Mouse (Mus musculus): Measurements from ENCODE around the gene Slc25a16. TPM values are rescaled to one million over a fixed set of nuclear protein-coding genes. Genes with fewer than 3 reads are reported as not detected.
A peak's percentile ranks its signal among the peaks of the same experiment; 100 is the strongest.

Slc25a16 gene
- total and polyA plus RNA-seq, 3 experiments: 8.3 to 12.1 TPM; not detected in 1

- Histone ChIP-seq H3K27me3 (ENCODE audit: control insufficient read depth in 1 of 2, insufficient read depth in 2 of 2, low read length in 2 of 2) (no peaks in the 10 kb centered on the region; a peak in 1 of 4 replicates), H3K4me1 (ENCODE audit: control insufficient read depth in 1 of 2, insufficient read depth in 2 of 2, low read length in 2 of 2) (no peaks in the 10 kb centered on the region), H3K27ac (ENCODE audit: control insufficient read depth, low read depth, low read length) (no peak overlapping the region), H3K9ac (ENCODE audit: control insufficient read depth, low read depth, low read length, poor library complexity, severe bottlenecking) (no peak overlapping the region), H3K36me3 (ENCODE audit: control insufficient read depth in 1 of 2, insufficient read depth in 2 of 2, low read length in 2 of 2) (no peaks in the 10 kb centered on the region), H3K4me3 (ENCODE audit: control insufficient read depth in 1 of 2, insufficient read depth in 1 of 2, low read depth in 2 of 2, low read length in 2 of 2) (no peak overlapping the region), H3K9me3 (replicated peaks; ENCODE audit: insufficient read depth, low read length) (no peaks in the 10 kb centered on the region), H3K79me2 (ENCODE audit: control insufficient read depth, insufficient read depth, low read length, poor library complexity) (no peaks in the 10 kb centered on the region)
- TF ChIP-seq GATA1 (IDR thresholded peaks at IDR 0.05; ENCODE audit: low read depth, low read length) (no peak), KAT2A (conservative IDR thresholded peaks at IDR 0.05; ENCODE audit: low read depth, low read length) (no peak), EP300 (IDR thresholded peaks at IDR 0.05; ENCODE audit: low read depth in 1 of 2, low read length in 2 of 2) (no peak), UBTF (IDR thresholded peaks at IDR 0.05; ENCODE audit: borderline replicate concordance, insufficient read depth, low read depth, low read length) (no peak), ZMIZ1 (IDR thresholded peaks at IDR 0.05; ENCODE audit: low read depth, low read length) (no peak), MYB (IDR thresholded peaks at IDR 0.05; ENCODE audit: low read depth, low read length) (no peak), ETS1 (IDR thresholded peaks at IDR 0.05; ENCODE audit: low read depth, low read length) (no peak), NRF1 (IDR thresholded peaks at IDR 0.05; ENCODE audit: insufficient read depth, low read depth, low read length, poor library complexity, severe bottlenecking) (no peak), CTCF (IDR thresholded peaks at IDR 0.05 in 2 of 3, conservative IDR thresholded peaks at IDR 0.05 in 1 of 3; ENCODE audit: control insufficient read depth in 1 of 3, insufficient read depth in 1 of 3, low read depth in 2 of 3, low read length in 3 of 3, poor library complexity in 1 of 3, severe bottlenecking in 1 of 3) (no peak), ZKSCAN1 (IDR thresholded peaks at IDR 0.05; ENCODE audit: low read depth, low read length) (no peak), BHLHE40 (IDR thresholded peaks at IDR 0.05; ENCODE audit: borderline replicate concordance, low read depth, low read length) (no peak), E2F4 (IDR thresholded peaks at IDR 0.05; ENCODE audit: borderline replicate concordance, low read depth, low read length) (no peak), HCFC1 (IDR thresholded peaks at IDR 0.05; ENCODE audit: low read depth, low read length) (no peak), SIN3A (IDR thresholded peaks at IDR 0.05; ENCODE audit: low read length) (no peak), RAD21 (IDR thresholded peaks at IDR 0.05; ENCODE audit: low read depth, low read length) (no peak), MAZ (IDR thresholded peaks at IDR 0.05; ENCODE audit: low read depth, low read length) (no peak), MYC (IDR thresholded peaks at IDR 0.05; ENCODE audit: low read depth, low read length) (no peak), USF1 (IDR thresholded peaks at IDR 0.05; ENCODE audit: low read depth, low read length) (no peak), TAL1 (IDR thresholded peaks at IDR 0.05; ENCODE audit: low read length) (no peak), POLR2A (IDR thresholded peaks at IDR 0.05; ENCODE audit: control insufficient read depth in 1 of 2, insufficient read depth in 1 of 2, low read depth in 1 of 2, low read length in 2 of 2, poor library complexity in 1 of 2) (no peak)
- DNase-seq (ENCODE audit: low read depth, low spot score): no peak
Observed at GRCm38 (mm10) chr10:62911120-62911519, 9.3 kb upstream of the Slc25a16 start.

- Histone ChIP-seq H3K9me3 (replicated peaks; ENCODE audit: insufficient read depth, low read length) (no peaks in the 10 kb centered on the region), H3K4me1 (ENCODE audit: control insufficient read depth in 1 of 2, insufficient read depth in 2 of 2, low read length in 2 of 2) (peaks cover 0 to 11% of the 10 kb centered on the region in 2 experiments; a peak in 3 of 4 replicates), H3K27me3 (ENCODE audit: control insufficient read depth in 1 of 2, insufficient read depth in 2 of 2, low read length in 2 of 2) (no peaks in the 10 kb centered on the region), H3K4me3 (ENCODE audit: control insufficient read depth in 1 of 2, insufficient read depth in 1 of 2, low read depth in 2 of 2, low read length in 2 of 2) (no peak overlapping the region), H3K9ac (ENCODE audit: control insufficient read depth, low read depth, low read length, poor library complexity, severe bottlenecking) (no peak overlapping the region), H3K36me3 (ENCODE audit: control insufficient read depth in 1 of 2, insufficient read depth in 2 of 2, low read length in 2 of 2) (peaks cover 0 to 5% of the 10 kb centered on the region in 2 experiments; a peak in 1 of 4 replicates), H3K79me2 (ENCODE audit: control insufficient read depth, insufficient read depth, low read length, poor library complexity) (peaks cover 7% of the 10 kb centered on the region), H3K27ac (ENCODE audit: control insufficient read depth, low read depth, low read length) (no peak overlapping the region)
- TF ChIP-seq POLR2A (IDR thresholded peaks at IDR 0.05; ENCODE audit: control insufficient read depth in 1 of 2, insufficient read depth in 1 of 2, low read depth in 1 of 2, low read length in 2 of 2, poor library complexity in 1 of 2) (no peak), ZNF384 (IDR thresholded peaks at IDR 0.05; ENCODE audit: low read depth, low read length) (peak; percentile 50), HCFC1 (IDR thresholded peaks at IDR 0.05; ENCODE audit: low read depth, low read length) (0 out of 2 replicates have a peak, but pooled peaks have one; percentile 9), GATA1 (IDR thresholded peaks at IDR 0.05; ENCODE audit: low read depth, low read length) (peak; percentile 56; the same call in 1 of the 2 replicates), SIN3A (IDR thresholded peaks at IDR 0.05; ENCODE audit: low read length) (0 out of 2 replicates have a peak, but pooled peaks have one; percentile 34)
- DNase-seq (ENCODE audit: low read depth, low spot score): peak; percentile 49
Observed at GRCm38 (mm10) chr10:62918985-62919384, 1.4 kb upstream of the Slc25a16 start.
